Mouse (Mus musculus): ENCODE data around the gene Ap1g2. TPM values are rescaled to one million over a fixed set of nuclear protein-coding genes. Genes with fewer than 3 reads are reported as not detected.

Gene Ap1g2
- polyA plus RNA-seq, 1 experiment from 2014 or later: 10.2 TPM

DNA sequence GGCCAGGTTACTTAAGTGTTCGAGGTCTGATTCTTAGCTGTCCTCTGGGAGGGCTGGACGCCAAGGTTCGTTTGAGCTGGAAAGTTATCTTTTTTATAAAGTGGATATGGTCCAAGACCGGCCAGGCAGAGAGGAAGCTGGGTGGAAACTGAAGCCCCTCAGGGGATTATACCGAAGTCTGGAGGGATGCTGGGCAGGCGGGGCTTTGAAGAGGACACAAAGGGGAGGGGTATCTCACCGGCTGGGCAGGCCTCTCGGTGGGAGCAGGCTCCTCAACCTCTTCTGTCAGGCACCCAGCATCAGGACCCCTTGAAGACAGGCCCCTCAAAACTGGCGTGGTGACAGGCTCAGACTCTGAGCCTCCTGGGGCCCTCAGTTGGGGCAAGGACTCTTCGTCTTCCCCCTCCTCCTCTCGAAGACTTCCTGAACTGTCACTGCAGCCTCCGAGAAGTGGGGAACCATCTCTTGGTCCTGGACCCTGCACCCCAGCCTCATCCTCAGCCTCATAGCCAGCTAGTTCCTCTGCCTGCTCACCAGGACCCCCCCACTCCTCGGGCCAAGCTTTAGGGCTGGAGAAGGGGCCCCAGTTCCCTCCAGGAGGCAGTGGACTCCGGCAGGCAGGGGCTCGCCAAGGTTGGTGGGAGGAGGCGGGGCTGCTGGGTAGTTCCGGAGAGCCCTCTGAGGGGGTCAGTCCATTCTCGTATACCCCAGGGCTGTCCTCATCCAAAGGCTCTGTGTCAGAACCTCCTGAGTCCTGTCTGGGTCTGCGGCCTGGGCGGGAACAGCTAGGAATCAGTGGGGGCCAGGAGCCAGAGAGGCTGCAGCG lies 2.9 kb upstream of the Ap1g2 start:
- Histone ChIP-seq H3K9me3 (no peaks in the 10 kb centered on the region), H3K27me3 (peaks cover 45% of the 10 kb centered on the region), H3K27ac (peak overlapping the region; percentile 80; the same call in 1 of the 2 replicates), H3K4me3 (replicated peaks) (no peak overlapping the region), H3K9ac (0 out of 2 replicates have a peak overlapping the region, but pooled peaks have one; percentile 21), H3K4me1 (peaks cover 59% of the 10 kb centered on the region), H3K36me3 (replicated peaks) (no peaks in the 10 kb centered on the region), H3K4me2 (peak overlapping the region; percentile 38)
- 10% methylated on average over 21 of the region's 21 CpGs for WGBS
- ATAC-seq (ENCODE audit: low FRiP score): no peak

DNA sequence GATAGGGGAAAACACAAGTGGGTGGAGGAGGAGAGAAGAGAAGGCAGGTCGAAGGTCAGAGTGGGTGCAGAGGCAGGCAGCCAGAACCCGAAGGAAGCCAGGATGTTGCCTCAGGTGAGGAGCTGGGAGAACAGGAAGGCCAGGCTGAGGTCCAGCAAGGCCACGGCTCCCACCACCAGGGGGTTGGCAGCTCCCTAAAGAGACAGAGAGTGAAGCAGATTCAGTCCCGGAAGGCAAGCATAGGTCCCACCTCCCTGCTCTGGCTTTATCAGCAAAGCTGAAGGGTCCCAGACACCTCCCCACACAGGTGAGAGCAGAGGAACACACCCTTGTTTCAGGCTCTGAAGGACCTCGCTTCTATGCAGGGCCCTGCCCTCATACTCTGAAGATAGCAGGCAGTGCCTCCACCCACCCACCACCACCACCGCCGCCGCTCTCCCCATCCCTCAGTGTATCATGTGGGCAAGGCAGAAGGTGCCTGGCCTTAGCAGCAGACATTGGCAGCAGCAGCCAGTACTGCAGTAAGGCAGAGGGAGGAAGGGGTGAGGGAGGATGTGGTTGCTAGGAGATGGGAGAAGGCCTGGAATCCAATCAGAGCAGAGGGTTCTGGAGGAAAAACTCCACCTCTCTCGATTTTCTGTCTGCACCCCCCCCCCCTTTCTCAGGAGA lies 1.9 kb upstream of the Ap1g2 start:
- H3K4me1 ChIP-seq: peaks cover 50% of the 10 kb centered on the region
- H3K4me2 ChIP-seq: peak overlapping the region; percentile 21
- H3K36me3 ChIP-seq (replicated peaks): no peaks in the 10 kb centered on the region
- peaks cover 35% of the 10 kb centered on the region for H3K27me3 ChIP-seq
- 44% methylated on average over 9 of the region's 9 CpGs for WGBS
- no peaks in the 10 kb centered on the region for H3K9me3 ChIP-seq
- ATAC-seq (ENCODE audit: low FRiP score): peak; percentile 80
- H3K27ac ChIP-seq: peak overlapping the region; percentile 80
- H3K9ac ChIP-seq: peak overlapping the region; percentile 26; the same call in 1 of the 2 replicates
- 0 out of 2 replicates have a peak overlapping the region, but pooled peaks have one; percentile 5 for H3K4me3 ChIP-seq (replicated peaks)

- Histone ChIP-seq H3K9me3 (no peaks in the 10 kb centered on the region), H3K4me3 (replicated peaks) (no peak overlapping the region), H3K27ac (no peak overlapping the region), H3K36me3 (replicated peaks) (no peaks in the 10 kb centered on the region), H3K27me3 (peaks cover 26% of the 10 kb centered on the region), H3K4me1 (peaks cover 47% of the 10 kb centered on the region), H3K9ac (no peak overlapping the region), H3K4me2 (no peak overlapping the region; the same call in 1 of the 2 replicates)
- WGBS: 68% methylated on average over 8 of the region's 8 CpGs
- ATAC-seq (ENCODE audit: low FRiP score): no peak
Observed at GRCm38 (mm10) chr14:55106990-55107389, 597 bp upstream of the Ap1g2 start.

DNA sequence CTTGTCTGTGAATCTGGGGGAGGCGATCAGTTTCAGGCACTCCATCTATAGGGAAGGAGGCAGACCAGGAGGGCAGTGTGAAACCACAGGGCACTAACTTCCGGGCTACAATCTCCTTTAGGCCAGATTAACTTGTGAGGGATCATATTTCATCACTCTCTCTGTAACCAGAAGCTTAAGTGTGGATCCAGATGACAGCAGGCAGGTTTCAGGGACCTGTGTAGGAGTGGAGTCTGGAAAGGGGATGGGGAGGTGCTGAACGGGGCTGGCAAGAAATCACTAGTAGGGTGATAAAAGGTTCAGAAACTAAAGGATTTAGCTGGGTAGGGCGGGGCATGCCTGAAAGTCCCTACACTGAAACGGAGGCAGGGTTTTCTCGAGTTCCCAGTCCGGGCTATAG lies 1.0 kb downstream of the Ap1g2 start:
- H3K27me3 ChIP-seq: peaks cover 17% of the 10 kb centered on the region
- no peak overlapping the region for H3K27ac ChIP-seq
- H3K4me2 ChIP-seq: peak overlapping the region; percentile 95
- peak overlapping the region; percentile 48 for H3K4me3 ChIP-seq (replicated peaks)
- peaks cover 46% of the 10 kb centered on the region for H3K4me1 ChIP-seq
- H3K9me3 ChIP-seq: no peaks in the 10 kb centered on the region
- peaks cover 3% of the 10 kb centered on the region; the same call in 1 of the 2 replicates for H3K36me3 ChIP-seq (replicated peaks)
- H3K9ac ChIP-seq: peak overlapping the region; percentile 70
- 6% methylated on average over 7 of the region's 7 CpGs for WGBS
- no peak for ATAC-seq (ENCODE audit: low FRiP score)

- no peaks in the 10 kb centered on the region for H3K9me3 ChIP-seq
- no peak overlapping the region for H3K4me2 ChIP-seq
- H3K9ac ChIP-seq: no peak overlapping the region
- H3K4me3 ChIP-seq (replicated peaks): no peak overlapping the region
- H3K4me1 ChIP-seq: peaks cover 35% of the 10 kb centered on the region
- ATAC-seq (ENCODE audit: low FRiP score): no peak
- peaks cover 7% of the 10 kb centered on the region; the same call in 1 of the 2 replicates for H3K36me3 ChIP-seq (replicated peaks)
- H3K27ac ChIP-seq: no peak overlapping the region
- H3K27me3 ChIP-seq: peaks cover 7% of the 10 kb centered on the region
- 84% methylated on average over 18 of the region's 18 CpGs for WGBS
Observed at GRCm38 (mm10) chr14:55104365-55104764, 2.0 kb downstream of the Ap1g2 start.

DNA sequence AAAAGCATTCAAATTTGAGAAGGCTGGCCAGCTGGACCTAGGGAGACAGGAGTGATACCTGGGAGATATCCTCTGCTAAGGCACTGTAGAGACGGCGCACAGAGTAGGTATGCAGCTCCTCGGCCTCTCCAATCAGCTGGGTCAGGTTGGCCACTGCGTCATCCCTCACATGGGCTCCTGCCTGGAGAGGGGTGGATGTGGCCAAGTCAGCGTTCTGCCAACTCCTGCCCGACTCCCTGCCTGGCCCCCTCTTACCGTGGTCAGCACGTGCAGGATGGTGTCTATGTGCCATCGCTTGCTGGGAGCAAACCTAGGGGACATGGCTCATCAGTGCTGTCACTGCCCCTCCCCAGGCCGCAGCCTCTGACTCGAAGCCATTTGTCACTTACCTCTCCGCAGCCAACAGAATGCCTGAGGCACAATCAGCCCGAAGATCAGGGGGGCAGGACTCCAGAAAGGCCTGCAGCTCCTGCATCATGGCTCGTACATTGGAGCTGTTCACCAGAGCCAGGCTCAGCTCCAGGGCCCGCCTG lies 4.1 kb downstream of the Ap1g2 start:
- Histone ChIP-seq H3K27ac (no peak overlapping the region), H3K4me2 (no peak overlapping the region), H3K4me1 (peaks cover 25% of the 10 kb centered on the region), H3K4me3 (replicated peaks) (no peak overlapping the region), H3K36me3 (replicated peaks) (peaks cover 19% of the 10 kb centered on the region; the same call in 1 of the 2 replicates), H3K9ac (no peak overlapping the region), H3K9me3 (no peaks in the 10 kb centered on the region), H3K27me3 (peaks cover 5% of the 10 kb centered on the region)
- ATAC-seq (ENCODE audit: low FRiP score): no peak
- WGBS: 90% methylated on average over 15 of the region's 15 CpGs

- Histone ChIP-seq H3K4me2 (no peak overlapping the region), H3K36me3 (replicated peaks) (peaks cover 19% of the 10 kb centered on the region; the same call in 1 of the 2 replicates), H3K4me1 (peaks cover 31% of the 10 kb centered on the region), H3K27me3 (no peaks in the 10 kb centered on the region), H3K27ac (no peak overlapping the region), H3K9me3 (no peaks in the 10 kb centered on the region), H3K4me3 (replicated peaks) (no peak overlapping the region), H3K9ac (no peak overlapping the region)
- no peak for ATAC-seq (ENCODE audit: low FRiP score)
- WGBS: 46% methylated on average over 4 of the region's 4 CpGs
Observed at GRCm38 (mm10) chr14:55101592-55101991, 4.8 kb downstream of the Ap1g2 start.

DNA sequence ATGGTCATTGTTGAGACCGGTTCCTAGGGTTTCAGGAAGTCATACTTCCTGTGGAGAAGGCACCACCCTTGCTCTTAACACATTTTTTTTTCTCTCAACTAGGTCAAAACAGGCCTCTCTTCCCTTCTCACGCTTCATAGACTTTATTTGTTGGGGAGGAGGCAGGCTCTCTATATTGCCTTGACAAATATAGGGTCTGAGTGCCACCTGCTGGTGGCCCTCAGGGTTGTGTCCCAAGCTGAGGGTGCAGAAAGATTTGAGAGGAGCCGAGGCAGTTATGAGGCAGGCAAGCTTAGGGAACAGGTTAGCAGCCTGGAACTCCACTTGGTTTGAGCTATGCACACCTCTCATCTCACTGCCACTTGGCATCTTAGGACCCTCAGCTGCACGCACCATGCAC lies 8.3 kb downstream of the Ap1g2 start:
- no peak overlapping the region for H3K9ac ChIP-seq
- H3K4me2 ChIP-seq: no peak overlapping the region
- ATAC-seq (ENCODE audit: low FRiP score): no peak
- 0 out of 2 replicates have a peak overlapping the region, but pooled peaks have one; percentile 59 for H3K27ac ChIP-seq
- 0 out of 2 replicates have a peak, but pooled peaks cover 3% of the 10 kb centered on the region for H3K27me3 ChIP-seq
- H3K4me1 ChIP-seq: peaks cover 34% of the 10 kb centered on the region
- WGBS: 60% methylated on average over 4 of the region's 4 CpGs
- peaks cover 19% of the 10 kb centered on the region; the same call in 1 of the 2 replicates for H3K36me3 ChIP-seq (replicated peaks)
- no peak overlapping the region for H3K4me3 ChIP-seq (replicated peaks)
- no peaks in the 10 kb centered on the region for H3K9me3 ChIP-seq

DNA sequence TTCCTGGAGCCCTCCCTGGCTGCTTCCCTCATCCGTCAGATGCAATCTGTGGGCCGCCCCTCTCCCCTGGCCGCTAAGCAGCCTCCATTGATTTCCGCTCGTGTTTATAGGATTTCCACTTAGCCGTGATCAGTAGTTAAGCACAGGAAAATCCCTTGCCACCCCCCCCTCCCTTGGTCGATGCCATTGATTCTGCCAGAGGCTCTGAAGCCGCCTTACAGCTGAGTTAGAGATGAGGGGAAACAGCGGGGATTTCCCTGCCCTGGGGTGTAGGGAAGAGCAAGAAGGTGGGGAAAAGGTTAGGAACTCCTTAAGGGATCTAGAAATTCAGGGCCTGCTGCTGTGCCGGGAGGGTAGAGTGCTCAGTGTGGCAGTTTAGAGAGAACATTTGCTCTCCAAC lies 8.7 kb downstream of the Ap1g2 start:
- Histone ChIP-seq H3K4me2 (no peak overlapping the region), H3K4me3 (replicated peaks) (no peak overlapping the region)
- 63% methylated on average over 10 of the region's 10 CpGs for WGBS

GRCm38 (mm10) chr14:55096573-55097087 lies 9.8 kb downstream of the Ap1g2 start:
- 45% methylated on average over 9 of the region's 9 CpGs for WGBS
- Histone ChIP-seq H3K27me3 (0 out of 2 replicates have a peak, but pooled peaks cover 3% of the 10 kb centered on the region), H3K9me3 (no peaks in the 10 kb centered on the region), H3K4me2 (peak overlapping the region; percentile 32), H3K4me3 (replicated peaks) (no peak overlapping the region), H3K36me3 (replicated peaks) (peaks cover 19% of the 10 kb centered on the region; the same call in 1 of the 2 replicates), H3K9ac (peak overlapping the region; percentile 27; the same call in 1 of the 2 replicates), H3K4me1 (peaks cover 37% of the 10 kb centered on the region), H3K27ac (peak overlapping the region; percentile 59; the same call in 1 of the 2 replicates)
- no peak for ATAC-seq (ENCODE audit: low FRiP score)

More for the DNA sequence above, 8.7 kb downstream of the Ap1g2 start:
- H3K27me3 ChIP-seq: 0 out of 2 replicates have a peak, but pooled peaks cover 3% of the 10 kb centered on the region
- peaks cover 34% of the 10 kb centered on the region for H3K4me1 ChIP-seq
- H3K36me3 ChIP-seq (replicated peaks): peaks cover 19% of the 10 kb centered on the region; the same call in 1 of the 2 replicates
- H3K27ac ChIP-seq: peak overlapping the region; percentile 59
- ATAC-seq (ENCODE audit: low FRiP score): no peak
- no peaks in the 10 kb centered on the region for H3K9me3 ChIP-seq
- H3K9ac ChIP-seq: 0 out of 2 replicates have a peak overlapping the region, but pooled peaks have one; percentile 12

DNA sequence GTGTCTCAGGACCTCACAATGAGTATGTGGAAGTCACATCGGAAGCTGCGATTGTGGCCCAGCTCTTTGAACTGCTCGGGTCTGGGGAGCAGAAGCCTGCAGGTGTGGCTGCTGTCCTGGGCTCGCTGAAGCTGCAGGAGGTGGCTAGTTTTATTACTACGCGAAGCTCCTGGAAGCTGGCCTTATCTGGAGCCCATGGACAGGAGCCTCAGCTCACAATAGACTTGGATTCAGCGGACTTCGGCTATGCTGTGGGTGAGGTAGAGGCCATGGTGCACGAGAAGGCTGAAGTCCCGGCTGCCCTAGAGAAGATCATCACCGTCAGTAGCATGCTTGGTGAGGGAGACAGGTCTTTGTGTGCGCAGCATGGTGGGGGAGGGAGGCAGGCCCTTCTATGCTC lies 10.7 kb downstream of the Ap1g2 start:
- Histone ChIP-seq H3K4me2 (peak overlapping the region; percentile 72), H3K27me3 (0 out of 2 replicates have a peak, but pooled peaks cover 3% of the 10 kb centered on the region), H3K9ac (peak overlapping the region; percentile 33; the same call in 1 of the 2 replicates), H3K36me3 (replicated peaks) (0 out of 2 replicates have a peak, but pooled peaks cover 16% of the 10 kb centered on the region), H3K4me1 (peaks cover 45% of the 10 kb centered on the region), H3K4me3 (replicated peaks) (peak overlapping the region; percentile 47), H3K9me3 (no peaks in the 10 kb centered on the region), H3K27ac (no peak overlapping the region)
- ATAC-seq (ENCODE audit: low FRiP score): no peak
- 72% methylated on average over 12 of the region's 12 CpGs for WGBS

All from forebrain, embryonic 12.5 days (tissue).